Mouse (Mus musculus) small intestine, adult 2 months (tissue): ENCODE measurements around the gene Nsl1. TPM values are rescaled to one million over a fixed set of nuclear protein-coding genes. Genes with fewer than 3 reads are reported as not detected.
A peak's percentile ranks its signal among the peaks of the same experiment; 100 is the strongest.

Experiments
- H3K27ac ChIP-seq: fragments of 200-500 bp; 2 replicates; pipeline ENCODE4 v1.5.1; 2012; ENCODE audit warnings: low read depth, low read length, control low read depth, inconsistent platforms; ENCODE audit not compliant: insufficient read depth
- H3K27me3 ChIP-seq: fragments of 200-500 bp; 2 replicates; pipeline ENCODE4 v1.6.1; 2012; ENCODE audit warnings: mild to moderate bottlenecking, moderate library complexity, low read length, inconsistent platforms; ENCODE audit not compliant: control insufficient read depth, insufficient read depth
- H3K36me3 ChIP-seq: fragments of 200-500 bp; 2 replicates; pipeline ENCODE4 v1.6.1; 2012; ENCODE audit warnings: mild to moderate bottlenecking, low read length, control low read depth, inconsistent platforms; ENCODE audit not compliant: control insufficient read depth, insufficient read depth
- H3K4me1 ChIP-seq: fragments of 200-500 bp; 2 replicates; pipeline ENCODE4 v1.6.1; 2012; ENCODE audit warnings: low read length, inconsistent platforms, mixed read lengths; ENCODE audit not compliant: control insufficient read depth, insufficient read depth, insufficient read length
- H3K4me3 ChIP-seq: fragments of 200-500 bp; 2 replicates; pipeline ENCODE4 v1.5.1; 2012; ENCODE audit warnings: low read depth, mild to moderate bottlenecking, control low read depth, inconsistent platforms, low read length, moderate library complexity
- CTCF ChIP-seq: fragments of 200-500 bp; IDR thresholded peaks from 2 replicates; pipeline ENCODE4 v1.5.1; 2012; ENCODE audit warnings: low read depth, mild to moderate bottlenecking, control low read depth, inconsistent platforms, low read length, moderate library complexity, mixed read lengths; ENCODE audit not compliant: insufficient replicate concordance, insufficient read length; ENCODE audit errors: extremely low read depth
- POLR2A ChIP-seq: fragments of 200-500 bp; IDR thresholded peaks from 2 replicates; pipeline ENCODE4 v1.6.1; 2012; ENCODE audit warnings: low read depth, mild to moderate bottlenecking, control low read depth, inconsistent platforms, low read length, moderate library complexity
- WGBS: fragments of 180-500 bp; shearing (Covaris S2); methylation state at CpG from one replicate; pipeline ENCODE4 v1.1.7; 2018; 5-methylcytosine and 5-hydroxymethylcytosine counted together
- polyA plus RNA-seq: library from polyadenylated mRNA; depleted of rRNA; stranded (reverse); fragments of >200 nt; gene quantifications from 2 replicates; pipeline ENCODE4 v1.2.3, GENCODE M21; 2012

Gene Nsl1
- polyA plus RNA-seq, 1 experiment: 1.4 TPM

GRCm38 (mm10) chr1:191093578-191093977, 30.8 kb downstream of the Nsl1 start:
- peaks cover 6% of the 10 kb centered on the region; the same call in 1 of the 2 replicates for H3K4me1 ChIP-seq
- no peaks in the 10 kb centered on the region for H3K36me3 ChIP-seq
- H3K4me3 ChIP-seq: no peak overlapping the region
- peaks cover 13% of the 10 kb centered on the region for H3K27me3 ChIP-seq
- TF ChIP-seq POLR2A (no peak), CTCF (no peak)
- H3K27ac ChIP-seq: no peak overlapping the region
- 68% methylated on average over 5 of the region's 5 CpGs for WGBS

GRCm38 (mm10) chr1:191095019-191095418, 32.2 kb downstream of the Nsl1 start:
- Histone ChIP-seq H3K27me3 (peaks cover 20% of the 10 kb centered on the region), H3K36me3 (no peaks in the 10 kb centered on the region), H3K4me1 (peaks cover 6% of the 10 kb centered on the region; the same call in 1 of the 2 replicates), H3K27ac (no peak overlapping the region), H3K4me3 (no peak overlapping the region)
- 62% methylated on average over 9 of the region's 9 CpGs for WGBS
- TF ChIP-seq POLR2A: no peak
- peak; percentile 25; the same call in 1 of the 2 replicates for TF ChIP-seq CTCF

- Histone ChIP-seq H3K27ac (no peak overlapping the region), H3K4me1 (peaks cover 6% of the 10 kb centered on the region; the same call in 1 of the 2 replicates), H3K36me3 (no peaks in the 10 kb centered on the region), H3K4me3 (no peak overlapping the region), H3K27me3 (peaks cover 22% of the 10 kb centered on the region)
- 29% methylated on average over 14 of the region's 14 CpGs for WGBS
- TF ChIP-seq POLR2A (no peak), CTCF (no peak)
Measured at GRCm38 (mm10) chr1:191096871-191097681, 34.3 kb downstream of the Nsl1 start.

GRCm38 (mm10) chr1:191097802-191098747, 35.3 kb downstream of the Nsl1 start, which contains the start of gene Batf3:
Batf3 (plus strand) TSS chr1:191097847.
- WGBS: under 1% methylated on average over 95 of the region's 95 CpGs
- H3K36me3 ChIP-seq: no peaks in the 10 kb centered on the region
- peaks cover 6% of the 10 kb centered on the region; the same call in 1 of the 2 replicates for H3K4me1 ChIP-seq
- peak within 1 kb of the TSS; percentile 73 for H3K4me3 ChIP-seq
- peaks cover 22% of the 10 kb centered on the region for H3K27me3 ChIP-seq
- peak within 1 kb of the TSS; percentile 25; the same call in 1 of the 2 replicates for H3K27ac ChIP-seq
- TF ChIP-seq POLR2A (no peak), CTCF (no peak)

GRCm38 (mm10) chr1:191099114-191099513, 36.3 kb downstream of the Nsl1 start:
- peaks cover 6% of the 10 kb centered on the region; the same call in 1 of the 2 replicates for H3K4me1 ChIP-seq
- no peak overlapping the region for H3K27ac ChIP-seq
- 40% methylated on average over 5 of the region's 5 CpGs for WGBS
- H3K4me3 ChIP-seq: no peak overlapping the region
- TF ChIP-seq POLR2A (no peak), CTCF (no peak)
- H3K27me3 ChIP-seq: peaks cover 22% of the 10 kb centered on the region
- H3K36me3 ChIP-seq: no peaks in the 10 kb centered on the region

- H3K4me1 ChIP-seq: peaks cover 6% of the 10 kb centered on the region; the same call in 1 of the 2 replicates
- peaks cover 22% of the 10 kb centered on the region for H3K27me3 ChIP-seq
- no peak overlapping the region for H3K27ac ChIP-seq
- WGBS: 65% methylated on average over 5 of the region's 5 CpGs
- H3K36me3 ChIP-seq: no peaks in the 10 kb centered on the region
- TF ChIP-seq CTCF (no peak), POLR2A (no peak)
- H3K4me3 ChIP-seq: no peak overlapping the region
Measured at GRCm38 (mm10) chr1:191099772-191100291, 37.0 kb downstream of the Nsl1 start.
